Mouse (Mus musculus): ENCODE data around the gene 9530077C05Rik. TPM values are rescaled to one million over a fixed set of nuclear protein-coding genes. Genes with fewer than 3 reads are reported as not detected.
"Not testable (repeated sequence)": the region's sequence is repeated elsewhere in the genome, so short reads cannot be mapped to it uniquely, and the experiment has no call there.

Gene 9530077C05Rik
- polyA plus RNA-seq, 2 experiments = 1.1 to 1.5 TPM

GRCm38 (mm10) chr9:22402976-22403375, 8.3 kb upstream of the 9530077C05Rik start:
- H3K4me2 ChIP-seq (ENCODE audit: low read depth) = no peak overlapping the region
- H3K4me3 ChIP-seq (ENCODE audit: insufficient read depth in 1 of 2, low read depth in 2 of 2, low read length in 2 of 2) = no peak overlapping the region
- no peak overlapping the region for H3K9ac ChIP-seq (replicated peaks)
- WGBS (ENCODE audit: insufficient replicate concordance) = 53% methylated on average over 3 of the region's 3 CpGs
- ATAC-seq (ENCODE audit: insufficient read depth) (no peak), DNase-seq (ENCODE audit: low read depth in 3 of 3, low spot score in 3 of 3) (no peak)
- TF ChIP-seq CTCF (IDR thresholded peaks at IDR 0.05; ENCODE audit: low read depth) = no peak
- no peak for TF ChIP-seq EP300 (IDR thresholded peaks at IDR 0.05; ENCODE audit: low read depth)
- H3K27ac ChIP-seq = no peak overlapping the region
- no peaks in the 10 kb centered on the region for H3K9me3 ChIP-seq (ENCODE audit: control insufficient read depth, low read length)
- no peaks in the 10 kb centered on the region for H3K4me1 ChIP-seq (replicated peaks; ENCODE audit: control insufficient read depth in 2 of 2, insufficient read depth in 2 of 2, low read length in 1 of 2)
- H3K36me3 ChIP-seq (replicated peaks; ENCODE audit: control insufficient read depth, insufficient read depth, low read depth) = no peaks in the 10 kb centered on the region
- no peaks in the 10 kb centered on the region for H3K27me3 ChIP-seq (ENCODE audit: control insufficient read depth, insufficient read depth, low read length)

GRCm38 (mm10) chr9:22403501-22403900, 7.8 kb upstream of the 9530077C05Rik start:
- not testable (repeated sequence) for H3K9me3 ChIP-seq (ENCODE audit: control insufficient read depth, low read length); H3K4me1 ChIP-seq (replicated peaks; ENCODE audit: control insufficient read depth in 2 of 2, insufficient read depth in 2 of 2, low read length in 1 of 2)

GRCm38 (mm10) chr9:22405414-22405813, 5.9 kb upstream of the 9530077C05Rik start:
- Histone ChIP-seq H3K27me3 (ENCODE audit: control insufficient read depth, insufficient read depth, low read length) (no peaks in the 10 kb centered on the region), H3K4me3 (ENCODE audit: insufficient read depth in 1 of 2, low read depth in 2 of 2, low read length in 2 of 2) (no peak overlapping the region), H3K36me3 (replicated peaks; ENCODE audit: control insufficient read depth, insufficient read depth, low read depth) (no peaks in the 10 kb centered on the region), H3K4me1 (replicated peaks; ENCODE audit: control insufficient read depth in 2 of 2, insufficient read depth in 2 of 2, low read length in 1 of 2) (no peaks in the 10 kb centered on the region), H3K9me3 (ENCODE audit: control insufficient read depth, low read length) (no peaks in the 10 kb centered on the region), H3K4me2 (ENCODE audit: low read depth) (no peak overlapping the region), H3K27ac (no peak overlapping the region), H3K9ac (replicated peaks) (no peak overlapping the region)
- WGBS (ENCODE audit: insufficient replicate concordance) = 62% methylated on average over 3 of the region's 3 CpGs
- TF ChIP-seq EP300 (IDR thresholded peaks at IDR 0.05; ENCODE audit: low read depth) (no peak), CTCF (IDR thresholded peaks at IDR 0.05; ENCODE audit: low read depth) (no peak)
- no peak for ATAC-seq (ENCODE audit: insufficient read depth)
- no peak for DNase-seq (ENCODE audit: low read depth in 3 of 3, low spot score in 3 of 3)

More at GRCm38 (mm10) chr9:22403501-22403900, 7.8 kb upstream of the 9530077C05Rik start:
- 37% methylated on average over 2 of the region's 2 CpGs for WGBS (ENCODE audit: insufficient replicate concordance)
- H3K27ac ChIP-seq; H3K9ac ChIP-seq (replicated peaks); ATAC-seq (ENCODE audit: insufficient read depth); H3K36me3 ChIP-seq (replicated peaks; ENCODE audit: control insufficient read depth, insufficient read depth, low read depth); DNase-seq (ENCODE audit: low read depth in 3 of 3, low spot score in 3 of 3); H3K4me2 ChIP-seq (ENCODE audit: low read depth); H3K4me3 ChIP-seq (ENCODE audit: insufficient read depth in 1 of 2, low read depth in 2 of 2, low read length in 2 of 2); H3K27me3 ChIP-seq (ENCODE audit: control insufficient read depth, insufficient read depth, low read length): not testable (repeated sequence)

GRCm38 (mm10) chr9:22407633-22408032, 3.7 kb upstream of the 9530077C05Rik start:
- H3K9ac ChIP-seq (replicated peaks); H3K4me2 ChIP-seq (ENCODE audit: low read depth); H3K27me3 ChIP-seq (ENCODE audit: control insufficient read depth, insufficient read depth, low read length); H3K4me1 ChIP-seq (replicated peaks; ENCODE audit: control insufficient read depth in 2 of 2, insufficient read depth in 2 of 2, low read length in 1 of 2); ATAC-seq (ENCODE audit: insufficient read depth); DNase-seq (ENCODE audit: low read depth in 3 of 3, low spot score in 3 of 3); H3K27ac ChIP-seq; H3K36me3 ChIP-seq (replicated peaks; ENCODE audit: control insufficient read depth, insufficient read depth, low read depth); H3K9me3 ChIP-seq (ENCODE audit: control insufficient read depth, low read length); H3K4me3 ChIP-seq (ENCODE audit: insufficient read depth in 1 of 2, low read depth in 2 of 2, low read length in 2 of 2): not testable (repeated sequence)
- 0 out of 2 replicates have a peak, but pooled peaks have one; percentile 8 for TF ChIP-seq CTCF (IDR thresholded peaks at IDR 0.05; ENCODE audit: low read depth)
- WGBS (ENCODE audit: insufficient replicate concordance) = 52% methylated on average over 3 of the region's 4 CpGs

- not testable (repeated sequence) for DNase-seq (ENCODE audit: low read depth in 3 of 3, low spot score in 3 of 3); H3K9ac ChIP-seq (replicated peaks); ATAC-seq (ENCODE audit: insufficient read depth)
Observed at GRCm38 (mm10) chr9:22408344-22408743, 3.0 kb upstream of the 9530077C05Rik start.

More at GRCm38 (mm10) chr9:22408344-22408743, 3.0 kb upstream of the 9530077C05Rik start:
- 19% methylated on average over 4 of the region's 4 CpGs for WGBS (ENCODE audit: insufficient replicate concordance)
- H3K36me3 ChIP-seq (replicated peaks; ENCODE audit: control insufficient read depth, insufficient read depth, low read depth); H3K27me3 ChIP-seq (ENCODE audit: control insufficient read depth, insufficient read depth, low read length); H3K4me1 ChIP-seq (replicated peaks; ENCODE audit: control insufficient read depth in 2 of 2, insufficient read depth in 2 of 2, low read length in 1 of 2); H3K4me3 ChIP-seq (ENCODE audit: insufficient read depth in 1 of 2, low read depth in 2 of 2, low read length in 2 of 2); H3K4me2 ChIP-seq (ENCODE audit: low read depth); H3K27ac ChIP-seq; H3K9me3 ChIP-seq (ENCODE audit: control insufficient read depth, low read length): not testable (repeated sequence)
- peak; percentile 40 for TF ChIP-seq CTCF (IDR thresholded peaks at IDR 0.05; ENCODE audit: low read depth)

Measured in liver, embryonic 14.5 days (tissue).